Mouse (Mus musculus): Measurements from ENCODE around the gene Tapbp.
"Not testable (repeated sequence)": the region's sequence is repeated elsewhere in the genome, so short reads cannot be mapped to it uniquely, and the experiment has no call there.

DNA sequence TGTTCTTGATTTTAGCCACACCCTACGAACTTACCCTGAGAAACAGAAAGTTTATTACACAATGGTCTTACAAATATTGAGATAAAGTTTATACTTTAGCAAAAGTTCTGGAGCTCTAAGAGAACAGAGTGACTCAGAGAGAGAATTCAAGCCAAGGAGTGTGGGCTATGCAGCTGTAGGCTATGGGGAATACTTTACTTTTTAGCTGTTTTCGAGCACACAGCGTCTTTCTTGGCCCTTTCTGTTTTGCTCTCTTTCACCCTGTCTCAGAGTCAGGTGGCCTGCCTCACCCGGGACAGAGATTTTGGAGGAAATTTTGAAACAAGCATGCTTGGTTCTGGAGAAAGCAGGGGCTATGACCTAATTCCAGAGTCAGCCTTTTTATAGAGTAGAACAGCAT is 17.5 kb upstream of the Tapbp start:
- not testable (repeated sequence) for TF ChIP-seq CTCF (IDR thresholded peaks at IDR 0.05; ENCODE audit: low read depth, low read length); POLR2A (IDR thresholded peaks at IDR 0.05; ENCODE audit: insufficient read depth, low read length); EP300 (IDR thresholded peaks at IDR 0.05; ENCODE audit: insufficient read depth, low read depth, low read length)

Measured in ES-Bruce4 (cell line).